Mouse (Mus musculus) E14TG2a.4 (cell line): ENCODE data around the gene Scrg1.

Source experiments
- CTCF ChIP-seq: conservative IDR thresholded peaks from 2 replicates; pipeline ENCODE4 v1.5.1; 2014; ENCODE audit warnings: low read length
- NANOG ChIP-seq: IDR thresholded peaks from 2 replicates; pipeline ENCODE4 v1.6.1; 2014; ENCODE audit warnings: borderline replicate concordance, low read length, mixed read lengths

DNA sequence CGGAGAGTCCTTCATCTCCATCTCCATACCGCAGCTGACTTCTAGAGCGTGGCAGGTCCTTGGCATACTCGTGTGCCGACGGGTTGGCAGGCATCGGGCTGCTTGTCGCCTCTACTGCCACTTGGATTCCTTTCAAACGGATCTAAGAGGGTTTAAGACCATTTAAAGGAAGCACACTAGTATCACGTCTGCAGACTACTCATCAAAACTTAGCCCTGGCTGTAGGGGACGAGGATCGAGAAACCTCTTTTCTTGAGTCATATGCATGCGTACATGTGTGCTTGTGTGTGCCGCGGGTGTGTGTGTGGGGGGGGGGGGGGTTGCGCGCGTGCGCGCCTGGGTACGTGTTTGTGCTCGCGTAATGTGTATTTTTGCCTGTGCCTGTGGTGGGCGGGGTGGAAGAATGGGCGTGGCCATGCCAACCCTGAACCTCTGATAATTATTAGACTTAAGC lies 32.6 kb downstream of the Scrg1 start:
- TF ChIP-seq CTCF (no peak), NANOG (no peak)
